Mouse (Mus musculus) kidney, adult 2 months (tissue): ENCODE data around the gene Capn11. TPM values are rescaled to one million over a fixed set of nuclear protein-coding genes. Genes with fewer than 3 reads are reported as not detected.
"Not testable (repeated sequence)": the region's sequence is repeated elsewhere in the genome, so short reads cannot be mapped to it uniquely, and the experiment has no call there.

Experiments used
- DNase-seq: peaks from one replicate; pipeline ENCODE4 v3.0.0; 2021
- H3K27ac ChIP-seq: fragments of 200-500 bp; 2 replicates; pipeline ENCODE4 v1.5.1; 2012; ENCODE audit warnings: low read depth, low read length, control low read depth, inconsistent platforms; ENCODE audit not compliant: insufficient read depth
- H3K27me3 ChIP-seq: fragments of 200-500 bp; replicated peaks from 2 replicates; pipeline ENCODE4 v1.6.1; 2012; ENCODE audit warnings: mild to moderate bottlenecking, moderate library complexity, low read length, inconsistent platforms; ENCODE audit not compliant: control insufficient read depth, insufficient read depth
- H3K36me3 ChIP-seq: fragments of 200-500 bp; 2 replicates; pipeline ENCODE4 v1.6.1; 2012; ENCODE audit warnings: mild to moderate bottlenecking, moderate library complexity, low read length, inconsistent platforms; ENCODE audit not compliant: control insufficient read depth, insufficient read depth
- H3K4me1 ChIP-seq: fragments of 200-500 bp; 2 replicates; pipeline ENCODE4 v1.6.1; 2011; ENCODE audit warnings: low read length; ENCODE audit not compliant: control insufficient read depth, insufficient read depth
- H3K4me3 ChIP-seq: fragments of 200-500 bp; 2 replicates; pipeline ENCODE4 v1.5.1; 2011; ENCODE audit warnings: mild to moderate bottlenecking, low read depth, low read length, control low read depth; ENCODE audit not compliant: insufficient read depth
- CTCF ChIP-seq: fragments of 200-500 bp; conservative IDR thresholded peaks from 2 replicates; pipeline ENCODE4 v1.5.1; 2011; ENCODE audit warnings: low read depth, mild to moderate bottlenecking, control low read depth, low read length, moderate library complexity, mixed read lengths; ENCODE audit not compliant: insufficient read depth, insufficient read length
- POLR2A ChIP-seq: fragments of 200-500 bp; IDR thresholded peaks from one replicate; pipeline ENCODE4 v1.6.1; 2011; ENCODE audit warnings: low read depth, low read length, control low read depth
- WGBS: fragments of 180-500 bp; shearing (Covaris S2); methylation state at CpG from one replicate; pipeline ENCODE4 v1.1.7; 2018; 5-methylcytosine and 5-hydroxymethylcytosine counted together
- polyA plus RNA-seq: library from polyadenylated mRNA; depleted of rRNA; stranded (reverse); fragments of >200 nt; gene quantifications from 2 replicates; pipeline ENCODE4 v1.2.3, GENCODE M21; 2012

Capn11 gene
- polyA plus RNA-seq, 1 experiment, result 0.16 TPM

GRCm38 (mm10) chr17:45628885-45629855 is 30.0 kb downstream of the Capn11 start:
- 60% methylated on average over 13 of the region's 13 CpGs for WGBS
- H3K4me3 ChIP-seq, result no peak overlapping the region
- no peak for TF ChIP-seq CTCF
- TF ChIP-seq POLR2A, result no peak
- no peaks in the 10 kb centered on the region for H3K36me3 ChIP-seq
- H3K27me3 ChIP-seq, result no peaks in the 10 kb centered on the region
- DNase-seq, result peak; percentile 59
- H3K4me1 ChIP-seq, result no peaks in the 10 kb centered on the region
- H3K27ac ChIP-seq, result no peak overlapping the region

- Histone ChIP-seq H3K27ac (no peak overlapping the region), H3K27me3 (no peaks in the 10 kb centered on the region), H3K36me3 (no peaks in the 10 kb centered on the region), H3K4me1 (no peaks in the 10 kb centered on the region), H3K4me3 (no peak overlapping the region)
- WGBS, result 68% methylated on average over 3 of the region's 3 CpGs
- TF ChIP-seq POLR2A (no peak), CTCF (no peak)
- DNase-seq, result no peak
These were observed 31.0 kb downstream of the Capn11 start for GRCm38 (mm10) chr17:45628160-45628559.

GRCm38 (mm10) chr17:45626577-45627134 is 32.5 kb downstream of the Capn11 start:
- peak; percentile 84 for DNase-seq
- H3K4me1 ChIP-seq, result no peaks in the 10 kb centered on the region
- H3K36me3 ChIP-seq, result no peaks in the 10 kb centered on the region
- whole genome bisulfite sequencing, result 27% methylated on average over 15 of the region's 15 CpGs
- no peak overlapping the region for H3K4me3 ChIP-seq
- TF ChIP-seq CTCF (peak; percentile 89), POLR2A (no peak)
- H3K27ac ChIP-seq, result no peak overlapping the region
- H3K27me3 ChIP-seq, result no peaks in the 10 kb centered on the region

GRCm38 (mm10) chr17:45623425-45623824 is 35.7 kb downstream of the Capn11 start:
- not testable (repeated sequence) for H3K4me3 ChIP-seq, DNase-seq, H3K4me1 ChIP-seq, H3K27ac ChIP-seq, H3K27me3 ChIP-seq, H3K36me3 ChIP-seq
- WGBS, result 90% methylated on average over 8 of the region's 8 CpGs

- no peaks in the 10 kb centered on the region for H3K4me1 ChIP-seq
- no peak for TF ChIP-seq CTCF
- TF ChIP-seq POLR2A, result no peak
- DNase-seq, result peak; percentile 66
- 36% methylated on average over 20 of the region's 20 CpGs for WGBS
- peak overlapping the region; percentile 87 for H3K27ac ChIP-seq
- no peaks in the 10 kb centered on the region for H3K27me3 ChIP-seq
- peak overlapping the region; percentile 30 for H3K4me3 ChIP-seq
- no peaks in the 10 kb centered on the region for H3K36me3 ChIP-seq
These were observed 39.5 kb downstream of the Capn11 start for GRCm38 (mm10) chr17:45619386-45620256.

GRCm38 (mm10) chr17:45618941-45619385 is 40.2 kb downstream of the Capn11 start:
- Histone ChIP-seq H3K4me3 (peak overlapping the region; percentile 30), H3K27ac (peak overlapping the region; percentile 87), H3K27me3 (no peaks in the 10 kb centered on the region), H3K4me1 (no peaks in the 10 kb centered on the region), H3K36me3 (no peaks in the 10 kb centered on the region)
- peak; percentile 83 for DNase-seq
- TF ChIP-seq CTCF, result no peak
- no peak for TF ChIP-seq POLR2A
- 28% methylated on average over 8 of the region's 8 CpGs for WGBS

- H3K27ac ChIP-seq, result no peak overlapping the region
- WGBS, result 84% methylated on average over 6 of the region's 6 CpGs
These were observed 41.5 kb downstream of the Capn11 start for GRCm38 (mm10) chr17:45617655-45618054.

More at GRCm38 (mm10) chr17:45617655-45618054, 41.5 kb downstream of the Capn11 start:
- TF ChIP-seq POLR2A, result no peak
- TF ChIP-seq CTCF, result no peak
- DNase-seq, result no peak
- Histone ChIP-seq H3K4me3 (no peak overlapping the region), H3K27me3 (no peaks in the 10 kb centered on the region), H3K4me1 (no peaks in the 10 kb centered on the region), H3K36me3 (no peaks in the 10 kb centered on the region)
